Mouse (Mus musculus): Measurements from ENCODE around the gene Tada1.

DNA sequence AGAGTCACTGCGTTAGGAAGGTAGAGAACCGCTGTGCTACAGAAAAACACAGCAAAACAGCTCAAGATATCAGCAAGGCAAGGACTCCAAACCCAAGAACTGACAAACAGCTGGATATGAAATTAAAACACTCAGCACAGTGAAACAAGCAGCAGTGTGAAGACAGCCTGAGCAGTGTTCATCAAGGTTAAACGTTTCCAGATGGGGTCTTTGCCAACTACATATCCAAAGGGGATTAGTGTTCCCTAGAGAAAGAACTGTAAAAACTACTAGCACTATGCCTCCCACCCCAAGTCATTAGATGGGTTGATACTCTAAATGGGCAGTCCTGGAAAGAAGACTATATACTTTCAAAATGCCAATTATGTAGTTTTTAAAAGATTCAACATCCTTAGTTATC, 29.6 kb upstream of the Tada1 start:
- TF ChIP-seq CHD2 (IDR thresholded peaks at IDR 0.05; ENCODE audit: low read length) (no peak), CTCF (IDR thresholded peaks at IDR 0.05 in 2 of 3, conservative IDR thresholded peaks at IDR 0.05 in 1 of 3; ENCODE audit: control insufficient read depth in 1 of 3, insufficient read depth in 1 of 3, low read depth in 2 of 3, low read length in 3 of 3, poor library complexity in 1 of 3, severe bottlenecking in 1 of 3) (no peak), ZKSCAN1 (IDR thresholded peaks at IDR 0.05; ENCODE audit: low read depth, low read length) (no peak), MYC (IDR thresholded peaks at IDR 0.05; ENCODE audit: low read depth, low read length) (no peak), POLR2A (IDR thresholded peaks at IDR 0.05; ENCODE audit: control insufficient read depth in 1 of 2, insufficient read depth in 1 of 2, low read depth in 1 of 2, low read length in 2 of 2, poor library complexity in 1 of 2) (no peak), EP300 (IDR thresholded peaks at IDR 0.05; ENCODE audit: low read depth in 1 of 2, low read length in 2 of 2) (no peak), GATA1 (IDR thresholded peaks at IDR 0.05; ENCODE audit: low read depth, low read length) (no peak), UBTF (IDR thresholded peaks at IDR 0.05; ENCODE audit: borderline replicate concordance, insufficient read depth, low read depth, low read length) (no peak), MAZ (IDR thresholded peaks at IDR 0.05; ENCODE audit: low read depth, low read length) (no peak), ZMIZ1 (IDR thresholded peaks at IDR 0.05; ENCODE audit: low read depth, low read length) (no peak), POLR2AphosphoS5 (IDR thresholded peaks at IDR 0.05; ENCODE audit: borderline replicate concordance, low read depth, low read length) (no peak), MAX (IDR thresholded peaks at IDR 0.05; ENCODE audit: low read length) (no peak), TCF12 (IDR thresholded peaks at IDR 0.05; ENCODE audit: low read depth, low read length) (no peak), MXI1 (IDR thresholded peaks at IDR 0.05; ENCODE audit: low read depth, low read length) (no peak)
